Mouse (Mus musculus): ENCODE data around the gene Pccb.

GRCm38 (mm10) chr9:101012433-101012832, 22.3 kb downstream of the Pccb start:
- TF ChIP-seq CTCF (IDR thresholded peaks at IDR 0.05; ENCODE audit: low read depth, low read length): no peak
- no peak for TF ChIP-seq POLR2A (IDR thresholded peaks at IDR 0.05; ENCODE audit: insufficient read depth, low read length)
- no peak for TF ChIP-seq EP300 (IDR thresholded peaks at IDR 0.05; ENCODE audit: insufficient read depth, low read depth, low read length)

Data from ES-Bruce4 (cell line).